Mouse (Mus musculus) brain, embryonic 18.5 days (tissue): ENCODE results near the gene Htra2.

ENCODE experiments used
- DNase-seq: peaks from one replicate; pipeline ENCODE4 v3.0.0-alpha.2; 2012; ENCODE audit warnings: low read depth, low spot score

Gene Htra2

GRCm38 (mm10) chr6:83033249-83034185 lies 21.6 kb downstream of the Htra2 start, which contains the start of the genes Dok1 and Loxl3:
Gene Dok1 (minus strand): TSS chr6:83033471.
Gene Loxl3 (plus strand): TSS chr6:83034173.
- DNase-seq = no peak

DNA sequence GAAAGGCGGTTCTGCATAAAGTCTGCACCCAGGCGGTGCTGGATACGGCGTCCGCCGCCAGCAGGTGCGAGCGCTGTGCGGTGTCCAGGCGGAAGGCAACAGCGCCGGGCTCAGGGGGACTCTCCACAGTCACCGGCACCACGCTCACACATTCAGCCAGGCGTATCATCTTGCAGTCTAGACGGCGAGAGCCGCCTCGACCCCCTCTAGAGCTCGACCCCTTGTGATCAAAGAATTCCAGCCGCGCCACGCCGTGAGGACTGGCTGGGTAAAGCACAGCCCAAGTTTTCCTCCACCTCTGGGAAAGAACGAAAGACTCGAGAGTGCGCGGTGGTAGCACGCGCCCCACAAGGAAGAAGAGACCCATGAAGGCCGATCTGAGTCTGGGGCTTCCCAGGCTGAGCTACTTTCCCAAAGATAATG lies 22.3 kb downstream of the Htra2 start:
- DNase-seq = no peak

DNA sequence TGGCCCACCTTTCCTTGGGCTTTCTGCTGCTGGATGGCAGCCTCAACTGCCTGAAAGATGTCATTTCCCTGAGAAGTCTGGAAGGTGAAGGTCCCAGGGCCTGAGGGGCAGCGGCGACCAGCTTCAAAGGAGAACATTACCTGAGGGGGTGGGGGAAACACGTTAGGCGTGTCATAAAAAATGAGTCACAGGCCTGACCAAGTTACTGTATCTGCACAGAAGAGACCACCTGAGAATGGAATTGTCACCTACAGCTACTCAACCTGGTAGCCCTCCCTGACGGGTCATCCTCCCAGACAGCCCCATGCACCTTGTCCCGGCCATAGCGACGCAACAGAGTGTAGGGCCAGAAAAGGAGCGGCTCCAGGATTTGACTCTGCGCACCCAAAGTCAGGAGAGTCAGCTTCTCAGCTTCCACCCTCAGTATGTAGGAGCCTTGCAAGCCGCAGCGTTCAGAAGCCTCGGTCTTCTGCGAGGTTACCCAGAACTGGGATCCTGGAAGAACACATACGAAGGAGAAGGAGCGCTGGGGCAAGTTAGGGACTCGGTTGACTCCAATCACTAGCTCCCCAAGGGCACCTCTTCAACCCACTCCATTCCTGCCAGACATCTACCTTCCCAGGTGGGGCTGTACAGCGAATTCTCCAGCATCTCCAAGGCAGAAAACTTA lies 23.0 kb downstream of the Htra2 start:
- no peak for DNase-seq

DNA sequence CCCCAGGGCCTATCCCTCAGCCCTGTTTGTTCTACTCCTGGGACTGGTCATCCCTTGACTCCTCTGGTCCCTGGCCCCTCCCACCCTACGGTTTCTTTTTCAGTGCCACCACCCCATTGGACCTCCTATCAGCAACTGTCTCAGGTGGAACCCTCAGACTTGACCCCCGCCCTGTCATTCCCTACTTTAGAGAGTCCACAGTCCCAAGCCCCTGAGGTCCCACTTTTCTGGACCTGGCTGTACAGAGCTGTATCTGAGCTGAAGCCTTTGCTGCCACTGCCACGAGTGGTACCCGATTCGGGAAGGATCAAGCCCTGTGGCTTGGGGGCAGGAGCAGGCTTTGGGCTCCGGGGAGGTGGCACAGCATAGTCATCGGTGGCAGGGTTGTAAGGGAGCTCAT lies 24.0 kb downstream of the Htra2 start:
- no peak for DNase-seq

DNA sequence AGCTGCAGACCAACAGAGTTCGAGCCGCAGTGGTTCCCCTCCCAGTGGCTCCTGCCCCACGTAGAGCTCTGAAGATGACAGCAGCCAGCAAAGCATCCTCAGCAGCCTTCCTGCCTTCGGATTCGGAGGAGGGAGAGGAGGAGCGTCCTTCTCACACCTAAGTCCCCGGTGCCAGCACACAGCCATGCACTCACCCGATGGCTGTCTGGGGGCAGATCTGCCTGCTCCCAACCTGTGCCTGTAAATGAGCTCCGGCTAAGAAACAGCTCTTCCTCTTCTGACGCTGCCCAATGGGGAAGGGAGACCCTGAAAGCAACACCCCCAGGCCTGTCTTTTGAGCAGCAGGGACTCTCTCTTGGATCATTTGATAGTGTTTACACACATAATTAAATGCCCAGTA lies 25.3 kb downstream of the Htra2 start:
- no peak for DNase-seq

GRCm38 (mm10) chr6:83027706-83028105 lies 27.4 kb downstream of the Htra2 start:
- DNase-seq = no peak

- DNase-seq = no peak
These were observed 27.8 kb downstream of the Htra2 start for GRCm38 (mm10) chr6:83027293-83027692.

- no peak for DNase-seq
These were observed 29.9 kb downstream of the Htra2 start for GRCm38 (mm10) chr6:83025221-83025620.

- DNase-seq = no peak
These were observed 30.7 kb downstream of the Htra2 start for GRCm38 (mm10) chr6:83024421-83024820.

DNA sequence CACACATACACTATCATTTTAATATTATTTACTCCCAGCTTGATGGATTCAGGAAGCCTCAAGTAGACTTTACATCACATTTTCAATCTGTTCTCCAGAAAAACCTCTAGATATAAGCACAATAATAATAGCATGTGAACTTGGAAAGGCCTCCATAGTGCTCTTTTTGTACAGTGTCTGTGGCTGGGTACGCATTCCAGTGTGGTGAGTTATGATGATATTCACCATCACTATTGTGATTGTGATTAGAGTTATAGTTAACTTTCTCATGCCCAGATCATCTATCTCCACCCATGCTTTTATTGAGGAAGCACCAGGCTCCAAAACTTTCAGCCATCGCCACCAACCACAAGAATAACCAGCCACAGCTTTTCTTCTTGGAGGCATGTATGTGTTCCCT lies 31.3 kb downstream of the Htra2 start:
- DNase-seq = no peak

GRCm38 (mm10) chr6:83023008-83023407 lies 32.1 kb downstream of the Htra2 start:
- no peak for DNase-seq

DNA sequence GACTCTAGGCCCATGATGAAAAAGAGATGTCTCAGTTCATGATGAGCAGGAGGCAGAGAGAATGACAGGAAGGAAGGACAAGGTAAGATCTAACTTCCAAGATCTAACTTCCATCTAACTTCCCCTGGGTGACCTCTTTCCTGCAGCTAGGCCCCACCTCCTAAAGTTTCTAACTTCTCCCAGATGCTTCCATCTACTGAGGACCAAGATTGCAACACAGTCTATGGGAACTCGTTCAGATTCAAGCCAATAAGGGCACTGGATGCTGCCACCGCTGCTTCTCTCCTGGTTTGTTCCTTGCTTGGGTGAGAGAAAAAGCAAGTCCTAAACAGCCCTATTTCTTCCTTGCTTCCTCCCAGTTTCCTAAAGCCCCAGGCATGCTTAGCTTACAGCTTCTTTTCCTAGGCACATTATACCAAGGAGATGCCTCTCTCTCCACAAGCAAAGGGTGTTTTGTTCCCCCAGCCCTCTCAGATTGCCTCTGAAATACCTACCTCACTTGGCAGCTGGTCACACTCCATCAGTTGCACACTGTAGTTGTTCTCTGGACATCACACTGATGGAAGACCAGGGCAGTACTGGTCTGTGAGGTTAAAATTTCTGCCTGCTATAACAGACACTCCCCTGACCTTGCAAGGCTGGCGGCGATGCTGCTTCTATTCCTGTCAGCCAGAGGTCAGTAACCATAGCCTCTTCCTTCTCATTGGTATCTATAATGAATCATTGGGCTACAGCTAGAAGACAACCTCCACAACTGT lies 34.1 kb downstream of the Htra2 start:
- DNase-seq = no peak

- DNase-seq = no peak
These were observed 35.0 kb downstream of the Htra2 start for GRCm38 (mm10) chr6:83020121-83020520.

DNA sequence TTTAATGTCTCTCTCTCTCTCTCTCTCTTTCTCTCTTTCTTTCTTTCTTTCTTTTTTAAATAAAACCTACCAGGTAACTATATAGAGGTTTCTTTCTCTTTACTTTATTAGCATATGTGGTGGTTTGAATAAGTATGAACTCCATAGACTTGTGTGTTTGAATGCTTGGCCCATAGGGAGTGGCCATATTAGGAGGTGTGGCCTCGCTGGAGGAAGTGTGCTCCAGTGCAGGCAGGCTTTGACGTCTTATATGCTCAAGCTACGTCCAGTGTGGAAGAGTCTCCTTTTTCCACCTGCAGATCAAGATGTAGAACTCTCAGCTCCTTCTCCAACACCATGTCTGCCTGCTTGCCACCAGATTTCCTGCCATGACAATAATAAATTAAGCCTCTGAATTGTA lies 36.0 kb downstream of the Htra2 start:
- DNase-seq = no peak

DNA sequence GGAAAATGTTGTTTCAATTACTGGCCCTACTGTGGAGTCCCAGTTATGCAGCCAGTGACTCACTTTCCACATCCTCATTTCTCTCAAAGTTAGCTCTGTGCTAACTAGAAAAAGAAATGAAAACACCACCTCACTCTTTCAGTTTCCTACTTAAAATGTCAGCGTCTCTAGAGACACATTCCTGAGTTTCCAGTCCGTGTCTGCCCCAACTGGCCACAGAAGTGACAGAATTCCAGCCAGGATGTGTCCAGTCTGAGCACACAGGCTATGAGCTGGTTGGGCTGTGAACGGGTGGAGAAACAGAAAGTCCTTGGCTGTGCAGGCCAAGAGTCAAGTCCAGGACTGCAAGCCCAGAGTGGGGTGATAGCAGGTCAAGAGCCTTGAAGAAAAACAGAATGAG lies 37.9 kb downstream of the Htra2 start:
- DNase-seq = no peak

- DNase-seq = no peak
These were observed 39.3 kb downstream of the Htra2 start for GRCm38 (mm10) chr6:83015749-83016148.

GRCm38 (mm10) chr6:83014482-83015466 lies 40.3 kb downstream of the Htra2 start:
- no peak for DNase-seq

- DNase-seq = no peak
These were observed 41.6 kb downstream of the Htra2 start for GRCm38 (mm10) chr6:83013444-83013843.

DNA sequence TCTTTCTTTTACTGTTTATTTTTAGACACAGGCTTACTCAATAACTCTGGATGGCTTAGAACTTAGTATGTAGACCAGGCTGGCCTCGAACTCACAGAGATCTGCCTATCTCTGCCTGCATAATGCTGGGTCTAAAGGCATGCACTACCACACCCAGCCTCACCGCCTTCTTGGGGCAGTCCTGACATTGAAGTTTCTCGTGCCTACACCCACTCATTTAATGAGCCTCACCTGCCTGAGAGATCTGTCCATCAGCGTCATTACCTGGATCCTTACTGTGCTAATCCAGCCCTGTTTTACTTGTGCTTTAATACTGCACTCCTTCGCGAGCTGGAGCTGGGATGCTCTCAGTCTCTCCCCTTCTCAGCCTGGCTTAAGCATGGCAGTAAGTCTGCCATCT lies 43.3 kb downstream of the Htra2 start:
- no peak for DNase-seq

DNA sequence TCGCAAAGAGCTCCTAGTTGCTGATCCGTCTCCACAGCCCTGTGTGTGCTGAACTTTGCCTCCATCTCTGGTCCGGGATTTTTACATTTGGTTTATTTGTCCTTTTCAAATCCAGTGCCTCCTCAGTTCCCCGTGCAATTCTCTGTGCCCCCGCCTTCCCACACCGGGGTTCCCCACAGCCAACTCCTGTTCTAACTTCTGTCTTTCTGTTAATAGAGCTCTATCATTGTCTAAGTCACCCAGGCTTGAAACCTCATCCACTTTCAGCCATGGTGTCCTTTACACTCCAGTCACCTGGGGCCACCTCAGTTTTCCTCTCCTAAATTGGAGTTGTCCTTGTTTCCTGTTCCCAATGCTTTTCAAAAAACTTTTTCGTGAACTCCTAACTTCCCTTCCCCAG lies 43.8 kb downstream of the Htra2 start:
- DNase-seq = no peak

DNA sequence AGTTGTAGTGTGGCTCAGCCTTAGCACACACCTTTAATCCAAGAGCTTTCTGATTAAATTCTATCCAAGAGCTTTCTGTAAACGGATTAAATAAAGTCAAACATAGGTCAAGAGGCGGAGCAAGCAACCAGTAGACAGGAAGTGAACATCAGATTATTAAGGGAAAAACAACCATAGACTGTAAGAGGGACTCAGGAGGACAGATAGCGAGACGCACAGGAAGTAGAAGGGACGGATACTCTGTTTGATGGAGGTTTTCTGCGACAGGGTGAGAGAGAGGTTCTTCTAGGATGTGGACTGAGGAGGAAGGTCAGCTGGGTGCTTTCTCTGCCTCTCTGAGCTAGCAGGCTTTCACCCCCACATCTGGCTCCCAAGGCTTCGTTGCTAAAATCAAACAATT lies 45.1 kb downstream of the Htra2 start:
- no peak for DNase-seq
